Mouse (Mus musculus) CD4-positive, CD25-positive, alpha-beta regulatory T cell, adult 9 weeks (primary cell): ENCODE results near the gene Pnmal1. TPM values are rescaled to one million over a fixed set of nuclear protein-coding genes. Genes with fewer than 3 reads are reported as not detected.

ENCODE experiments used
- polyA plus RNA-seq: library from polyadenylated mRNA; unstranded; fragments of 100-300 nt; shearing (Covaris generic); gene quantifications from one replicate; pipeline ENCODE4 v1.2.1, GENCODE M21; 2017

Gene Pnmal1
- polyA plus RNA-seq, result not detected

GRCm38 (mm10) chr7:16959539-16960187 is at the start of gene Pnmal1:
Gene Pnmal1, plus strand, starts transcription at chr7:16959679.

DNA sequence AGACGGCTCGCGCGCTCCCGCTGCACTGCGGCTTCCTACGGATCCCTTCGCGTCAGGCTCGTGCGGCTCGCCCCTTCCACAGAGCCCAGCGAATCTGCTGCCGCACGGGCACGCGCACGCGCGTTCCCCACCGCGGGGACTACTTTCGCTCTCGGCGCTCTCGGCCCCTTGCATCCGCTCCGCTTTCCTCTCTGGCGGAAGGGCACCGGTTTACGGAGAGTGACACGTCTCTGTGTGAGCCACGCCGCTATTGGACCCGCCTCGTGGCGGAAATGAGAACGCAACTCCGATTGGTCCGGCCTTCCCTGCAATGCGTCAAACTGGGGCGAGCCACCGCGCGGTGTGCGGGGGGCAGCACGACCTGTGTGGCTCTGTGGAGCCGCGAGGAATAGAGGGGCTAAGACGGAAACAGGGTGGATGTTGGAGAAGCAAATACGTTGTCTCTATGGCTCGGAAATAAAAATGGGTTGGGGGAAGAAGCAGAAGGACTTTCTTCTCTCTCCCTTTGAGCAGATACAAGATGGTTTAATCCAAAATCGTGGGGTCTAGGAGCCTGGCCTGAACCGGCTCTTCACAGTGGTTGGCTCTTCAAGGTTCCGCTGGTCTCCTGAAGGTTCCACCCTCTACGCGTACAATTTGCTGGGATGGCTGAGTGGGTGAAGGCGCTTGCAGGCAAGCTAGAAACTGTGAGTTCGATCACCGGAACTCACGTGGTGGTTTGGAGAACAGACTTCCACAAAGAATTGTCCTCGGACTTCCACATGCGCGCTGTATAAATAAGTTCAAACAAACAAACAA is 35.2 kb upstream of the Pnmal1 start, which contains the start of gene Calm3:
Gene Calm3 (minus strand): TSS at position 78 of the 798 bp plus-strand sequence.

DNA sequence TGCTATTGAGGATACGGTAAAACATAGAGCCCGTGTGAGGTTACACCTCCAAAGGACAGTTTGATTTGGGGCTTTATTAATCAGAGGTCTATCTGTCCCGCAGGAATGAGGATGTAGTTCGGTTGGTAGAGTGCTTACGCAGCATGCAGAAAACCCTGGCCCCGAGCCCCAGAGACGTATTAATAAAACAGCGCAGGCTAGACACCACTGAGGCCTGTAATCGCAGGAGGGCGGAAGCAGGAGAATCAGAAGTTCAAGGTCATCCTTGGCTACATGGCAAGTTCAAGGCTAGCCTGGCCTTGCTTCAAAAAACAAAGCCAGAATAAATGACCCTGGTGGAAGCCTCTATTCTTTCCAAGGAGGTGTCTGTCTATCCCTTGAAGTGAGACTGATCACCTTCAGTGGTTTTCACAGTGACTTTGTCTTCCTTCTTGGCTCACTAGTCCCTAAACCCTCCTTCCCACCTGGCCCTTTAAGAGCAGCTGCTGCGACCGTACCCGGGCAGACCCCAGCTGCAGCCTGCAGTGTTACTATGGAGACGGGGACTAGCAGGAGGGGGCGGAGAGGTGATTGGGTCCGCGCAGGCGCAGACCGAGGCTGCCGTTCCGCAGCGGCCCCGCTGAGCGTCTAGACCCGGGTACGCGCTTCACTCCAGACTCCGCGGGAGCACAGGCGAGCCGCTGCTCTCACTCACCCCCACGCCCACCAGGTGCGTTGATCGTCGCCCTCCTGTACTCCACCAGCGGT is 15.2 kb upstream of the Pnmal1 start, which contains the start of gene Pnmal2:
Gene Pnmal2 (plus strand): TSS at position 622 of the 747 bp plus-strand sequence.

DNA sequence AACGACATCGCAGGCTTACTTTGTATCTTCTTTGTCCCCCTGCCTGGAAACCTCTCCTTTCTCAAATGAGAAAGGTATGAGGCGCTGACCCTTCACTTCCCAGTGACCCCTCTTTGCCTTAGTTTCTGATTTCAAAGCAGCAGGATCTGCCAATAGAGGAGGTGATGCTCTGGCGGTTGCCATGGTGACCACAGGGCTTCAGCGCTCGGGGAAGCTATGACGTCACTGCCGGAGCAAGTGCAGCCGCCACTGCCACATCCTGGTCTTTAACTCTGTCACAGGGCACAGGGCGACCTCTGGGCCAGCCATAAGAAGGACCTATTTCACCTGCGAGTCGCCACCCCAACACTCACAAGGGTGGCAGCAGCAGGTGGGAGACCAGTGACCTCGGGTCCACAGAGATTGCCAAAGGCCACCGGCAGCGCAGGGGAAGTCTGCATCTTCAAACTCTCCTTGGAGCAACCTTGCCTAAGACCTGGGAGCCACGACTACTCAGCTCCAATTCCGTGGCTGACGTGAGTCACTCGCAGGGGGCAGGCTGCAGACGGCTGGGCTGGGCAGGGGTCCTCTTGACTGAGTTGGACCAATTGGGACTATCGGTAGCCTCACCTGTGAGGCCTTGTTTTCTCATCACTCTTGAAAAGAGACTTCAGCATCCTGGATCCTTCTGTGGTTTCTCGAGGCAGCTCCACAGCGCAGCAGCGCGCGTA is 23.5 kb downstream of the Pnmal1 start, which contains the start of gene Gm42372:
Gene Gm42372 (plus strand): TSS at position 228 of the 710 bp plus-strand sequence.

DNA sequence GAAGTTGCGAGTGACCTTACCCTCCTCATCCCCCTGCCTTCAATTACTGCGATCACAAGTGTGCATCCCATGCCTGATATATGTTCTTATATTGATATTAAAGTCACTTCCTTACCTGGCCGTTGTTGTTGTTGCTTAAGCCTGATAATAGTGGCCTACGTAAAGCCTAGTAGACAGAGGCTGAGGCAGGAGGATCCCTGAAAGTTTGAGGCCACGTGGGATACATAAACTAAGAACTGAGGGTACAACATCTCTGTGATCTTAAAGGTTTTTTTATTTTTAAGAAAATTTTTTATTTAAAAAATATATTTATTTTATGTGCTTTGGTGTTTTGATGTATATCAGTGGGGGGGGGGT is 33.0 kb downstream of the Pnmal1 start, which contains the start of gene Ccdc8:
Gene Ccdc8 (plus strand): TSS at position 258 of the 357 bp plus-strand sequence.

Other genes starting within 250 kb of the Pnmal1 start
- gene Ceacam9, start 237.8 kb upstream of the Pnmal1 start, polyA plus RNA-seq, result not detected
- 236 TPM for gene Ap2s1, start 221.3 kb upstream of the Pnmal1 start, polyA plus RNA-seq
- 56.6 TPM for gene Slc1a5, start 178.3 kb upstream of the Pnmal1 start, polyA plus RNA-seq
- 14.1 TPM for gene Strn4, start 143.8 kb upstream of the Pnmal1 start, polyA plus RNA-seq
- 3.7 TPM for gene Fkrp, start 142.9 kb upstream of the Pnmal1 start, polyA plus RNA-seq
- 247 TPM for gene Prkd2, start 116.8 kb upstream of the Pnmal1 start, polyA plus RNA-seq
- not detected for gene Dact3, start 84.4 kb upstream of the Pnmal1 start, polyA plus RNA-seq
- gene Gng8, start 67.9 kb upstream of the Pnmal1 start, polyA plus RNA-seq, result not detected
- gene Ptgir, start 53.2 kb upstream of the Pnmal1 start, polyA plus RNA-seq, result 7.3 TPM
- 73.4 TPM for gene Calm3, start 35.6 kb upstream of the Pnmal1 start, polyA plus RNA-seq
- not detected for gene Pnmal2, start 15.0 kb upstream of the Pnmal1 start, polyA plus RNA-seq
- 4.1 TPM for gene Gm42372, start 23.4 kb downstream of the Pnmal1 start, polyA plus RNA-seq
- 0.05 TPM for gene Ccdc8, start 33.0 kb downstream of the Pnmal1 start, polyA plus RNA-seq
- gene Ppp5c, start 68.2 kb downstream of the Pnmal1 start, polyA plus RNA-seq, result 120 TPM
- gene Hif3a, start 102.7 kb downstream of the Pnmal1 start, polyA plus RNA-seq, result 1.7 TPM
- 0.81 TPM for gene Psg16, start 114.4 kb downstream of the Pnmal1 start, polyA plus RNA-seq
- not detected for gene Ceacam3, start 190.6 kb downstream of the Pnmal1 start, polyA plus RNA-seq
- gene Psg29, start 243.8 kb downstream of the Pnmal1 start, polyA plus RNA-seq, result not detected